Mouse (Mus musculus) thymus, adult 2 months (tissue): ENCODE measurements around the gene Ano9. TPM values are rescaled to one million over a fixed set of nuclear protein-coding genes. Genes with fewer than 3 reads are reported as not detected.

ENCODE experiments used
- DNase-seq: peaks from one replicate; pipeline ENCODE4 v3.0.0; 2021
- H3K27ac ChIP-seq: fragments of 200-500 bp; 2 replicates; pipeline ENCODE4 v1.5.1; 2012; ENCODE audit warnings: low read length, control low read depth; ENCODE audit not compliant: control insufficient read depth, insufficient read depth
- H3K27me3 ChIP-seq: fragments of 200-500 bp; 2 replicates; pipeline ENCODE4 v1.6.1; 2012; ENCODE audit warnings: mild to moderate bottlenecking, low read length, moderate library complexity, mixed read lengths; ENCODE audit not compliant: control insufficient read depth, insufficient read depth
- H3K36me3 ChIP-seq: fragments of 200-500 bp; 2 replicates; pipeline ENCODE4 v1.6.1; 2012; ENCODE audit warnings: mild to moderate bottlenecking, low read length, moderate library complexity; ENCODE audit not compliant: control insufficient read depth, insufficient read depth
- H3K4me1 ChIP-seq: fragments of 200-500 bp; replicated peaks from 2 replicates; pipeline ENCODE4 v1.6.1; 2012; ENCODE audit warnings: low read length; ENCODE audit not compliant: control insufficient read depth, insufficient read depth
- H3K4me3 ChIP-seq: fragments of 200-500 bp; 2 replicates; pipeline ENCODE4 v1.5.1; 2012; ENCODE audit warnings: mild to moderate bottlenecking, low read length, control low read depth, moderate library complexity; ENCODE audit not compliant: control insufficient read depth, insufficient read depth
- CTCF ChIP-seq: fragments of 200-500 bp; IDR thresholded peaks from 2 replicates; pipeline ENCODE4 v1.5.1; 2012; ENCODE audit warnings: mild to moderate bottlenecking, control low read depth, low read length, moderate library complexity, borderline replicate concordance; ENCODE audit not compliant: control insufficient read depth, poor library complexity, insufficient read depth; ENCODE audit errors: extremely low read depth
- POLR2A ChIP-seq: fragments of 200-500 bp; IDR thresholded peaks from 2 replicates; pipeline ENCODE4 v1.6.1; 2012; ENCODE audit warnings: mild to moderate bottlenecking, low read length, control low read depth, moderate library complexity; ENCODE audit not compliant: control insufficient read depth, poor library complexity, insufficient read depth; ENCODE audit errors: extremely low read depth
- WGBS: fragments of 180-500 bp; shearing (Covaris S2); methylation state at CpG from one replicate; pipeline ENCODE4 v1.1.7; 2018; 5-methylcytosine and 5-hydroxymethylcytosine counted together
- polyA plus RNA-seq: library from polyadenylated mRNA; depleted of rRNA; stranded (reverse); fragments of >200 nt; gene quantifications from 2 replicates; pipeline ENCODE4 v1.2.3, GENCODE M21; 2012; rRNA removed

The Ano9 gene
- polyA plus RNA-seq, result 1.5 and 2.9 TPM in 2 replicates

DNA sequence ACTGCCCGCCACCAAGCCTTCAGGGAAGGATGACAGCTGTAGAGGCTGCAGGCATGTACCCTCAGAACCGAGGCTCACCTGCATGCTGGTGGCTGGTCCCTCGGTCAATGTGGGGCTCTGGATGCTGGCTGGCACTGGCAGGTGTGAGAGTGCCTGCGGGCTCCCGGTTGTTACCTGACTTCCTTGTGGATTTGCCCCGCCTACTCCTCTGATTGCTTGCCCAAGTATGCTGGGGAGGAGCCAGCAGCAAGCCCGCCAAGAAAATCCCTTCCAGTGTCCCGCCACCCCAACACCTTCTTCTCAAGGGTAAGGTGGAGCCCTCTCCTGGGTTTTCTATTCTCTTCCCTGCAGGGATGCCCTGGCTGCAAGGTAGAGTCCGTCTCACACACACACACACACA lies at the start of gene Ano9:
TSS of gene Ano9 (minus strand) at position 171 of the 400 bp plus-strand sequence.
- Histone ChIP-seq H3K4me3 (no peak within 1 kb of the TSS), H3K27ac (no peak within 1 kb of the TSS), H3K27me3 (no peaks in the 10 kb centered on the region), H3K36me3 (no peaks in the 10 kb centered on the region), H3K4me1 (peaks cover 4% of the 10 kb centered on the region)
- TF ChIP-seq CTCF (no peak), POLR2A (no peak)
- WGBS, result 75% methylated on average over 9 of the region's 9 CpGs
- no peak for DNase-seq

DNA sequence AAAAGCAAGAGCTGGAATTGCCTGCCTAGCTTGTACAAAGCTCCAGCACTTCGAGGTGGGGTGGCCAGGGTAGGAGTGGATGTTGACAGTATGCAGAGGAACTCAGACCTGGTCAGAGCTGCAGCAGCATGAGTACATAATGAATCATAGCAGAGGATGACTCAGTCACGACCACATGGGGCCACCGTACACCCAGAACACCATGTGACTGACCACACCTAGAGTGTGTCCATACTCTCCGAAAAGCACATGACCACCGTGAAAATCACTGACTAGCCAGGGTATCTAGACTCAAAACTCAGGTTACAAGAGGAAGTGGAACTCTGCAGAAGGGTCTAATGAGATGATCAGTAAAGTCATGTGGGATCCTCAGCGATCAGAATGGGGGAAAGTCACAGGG lies 47.2 kb upstream of the Ano9 start:
- H3K27me3 ChIP-seq, result no peaks in the 10 kb centered on the region
- no peak for TF ChIP-seq POLR2A
- no peak for TF ChIP-seq CTCF
- no peak for DNase-seq
- H3K36me3 ChIP-seq, result peaks cover 26% of the 10 kb centered on the region
- no peak overlapping the region for H3K4me3 ChIP-seq
- 88% methylated on average over 6 of the region's 6 CpGs for WGBS
- H3K27ac ChIP-seq, result no peak overlapping the region
- H3K4me1 ChIP-seq, result peaks cover 14% of the 10 kb centered on the region

DNA sequence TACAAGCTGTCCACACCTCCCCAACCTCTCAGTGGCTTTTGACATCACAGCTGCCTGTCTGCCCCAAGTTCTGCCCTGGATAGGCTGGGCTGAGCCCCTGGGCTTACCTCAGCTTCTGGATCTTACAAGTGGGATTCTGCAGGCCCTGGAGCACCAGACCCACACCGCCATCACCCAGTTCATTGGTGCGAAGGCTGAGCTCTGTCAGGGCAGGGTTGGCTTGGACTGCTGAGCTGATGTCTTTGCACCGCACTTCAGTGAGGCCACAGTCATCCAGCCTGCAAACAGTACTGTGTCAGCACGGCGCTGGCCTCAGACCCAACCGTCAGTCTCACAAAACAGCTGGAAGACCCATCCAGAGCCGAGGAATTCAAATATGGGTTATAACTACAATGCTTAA lies 46.8 kb upstream of the Ano9 start:
- peaks cover 26% of the 10 kb centered on the region for H3K36me3 ChIP-seq
- TF ChIP-seq POLR2A, result no peak
- TF ChIP-seq CTCF, result no peak
- peaks cover 14% of the 10 kb centered on the region for H3K4me1 ChIP-seq
- H3K4me3 ChIP-seq, result no peak overlapping the region
- WGBS, result 97% methylated on average over 7 of the region's 7 CpGs
- no peak for DNase-seq
- no peaks in the 10 kb centered on the region for H3K27me3 ChIP-seq
- H3K27ac ChIP-seq, result no peak overlapping the region

DNA sequence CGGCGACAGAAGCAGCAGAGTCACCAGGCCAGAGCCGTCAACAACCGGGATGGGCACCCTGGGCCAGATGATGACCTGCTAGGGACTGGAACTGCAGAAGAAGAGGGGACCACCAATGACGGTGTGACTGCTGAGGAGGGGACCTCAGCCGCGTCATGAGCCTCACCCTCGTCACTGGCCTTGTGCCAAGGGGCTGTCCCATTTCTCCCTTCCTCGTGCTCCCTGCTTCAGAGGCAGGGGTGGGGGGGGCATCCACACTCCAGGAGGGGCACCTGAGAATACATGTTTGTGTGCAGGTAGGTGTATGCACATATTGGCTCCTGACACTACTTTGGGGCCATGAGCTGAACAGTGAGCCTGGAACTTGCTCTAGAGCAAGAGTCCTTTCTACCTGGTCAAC lies 37.8 kb upstream of the Ano9 start:
- Histone ChIP-seq H3K4me1 (no peaks in the 10 kb centered on the region), H3K36me3 (peaks cover 2% of the 10 kb centered on the region), H3K4me3 (no peak overlapping the region), H3K27ac (no peak overlapping the region), H3K27me3 (no peaks in the 10 kb centered on the region)
- no peak for DNase-seq
- 92% methylated on average over 9 of the region's 9 CpGs for WGBS
- no peak for TF ChIP-seq CTCF
- no peak for TF ChIP-seq POLR2A

DNA sequence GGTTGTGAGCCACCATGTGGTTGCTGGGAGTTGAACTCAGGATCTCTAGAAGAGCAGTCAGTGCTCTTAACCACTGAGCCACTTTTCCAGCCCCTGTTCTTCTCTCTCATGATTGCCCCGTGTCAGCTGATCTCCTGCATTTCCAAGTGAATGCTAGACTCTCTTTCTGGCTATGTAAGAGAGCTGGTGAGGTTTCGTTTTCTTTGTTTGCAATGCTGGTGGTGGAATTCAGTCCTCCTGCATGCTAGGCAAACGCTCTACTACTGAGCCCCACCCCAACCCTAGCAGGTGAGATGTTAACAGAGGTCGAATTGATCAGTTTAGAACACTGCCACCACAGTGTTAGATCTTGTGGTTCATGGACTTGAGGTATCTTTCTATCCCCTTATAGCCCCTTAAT lies 31.0 kb upstream of the Ano9 start:
- no peaks in the 10 kb centered on the region for H3K27me3 ChIP-seq
- DNase-seq, result no peak
- 89% methylated on average over 4 of the region's 4 CpGs for WGBS
- no peaks in the 10 kb centered on the region for H3K36me3 ChIP-seq
- TF ChIP-seq CTCF, result no peak
- no peaks in the 10 kb centered on the region for H3K4me1 ChIP-seq
- no peak overlapping the region for H3K4me3 ChIP-seq
- no peak overlapping the region for H3K27ac ChIP-seq

DNA sequence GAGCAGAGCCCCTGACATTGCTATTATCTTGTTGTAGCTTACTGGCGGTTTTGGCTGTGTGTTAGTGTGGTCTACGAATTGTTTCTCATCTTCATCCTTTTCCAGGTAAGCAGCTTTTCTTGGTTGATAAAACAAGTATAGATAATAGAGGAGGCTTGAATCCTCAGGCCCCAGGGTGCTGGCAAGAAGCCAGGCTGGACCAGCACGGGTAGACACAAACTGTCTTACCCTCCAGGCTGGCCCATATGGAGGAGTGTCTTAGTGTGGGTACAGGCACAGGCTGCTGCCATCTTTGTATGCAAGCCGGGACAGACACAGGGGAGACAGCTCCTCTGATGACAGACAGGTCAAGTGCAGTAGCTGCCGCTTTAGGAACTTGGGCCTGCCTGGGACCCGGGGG lies 29.4 kb upstream of the Ano9 start:
- TF ChIP-seq POLR2A (no peak), CTCF (no peak)
- 96% methylated on average over 6 of the region's 6 CpGs for WGBS
- no peaks in the 10 kb centered on the region for H3K36me3 ChIP-seq
- no peak overlapping the region for H3K4me3 ChIP-seq
- no peaks in the 10 kb centered on the region for H3K27me3 ChIP-seq
- no peak overlapping the region for H3K27ac ChIP-seq
- H3K4me1 ChIP-seq, result no peaks in the 10 kb centered on the region
- DNase-seq, result no peak

DNA sequence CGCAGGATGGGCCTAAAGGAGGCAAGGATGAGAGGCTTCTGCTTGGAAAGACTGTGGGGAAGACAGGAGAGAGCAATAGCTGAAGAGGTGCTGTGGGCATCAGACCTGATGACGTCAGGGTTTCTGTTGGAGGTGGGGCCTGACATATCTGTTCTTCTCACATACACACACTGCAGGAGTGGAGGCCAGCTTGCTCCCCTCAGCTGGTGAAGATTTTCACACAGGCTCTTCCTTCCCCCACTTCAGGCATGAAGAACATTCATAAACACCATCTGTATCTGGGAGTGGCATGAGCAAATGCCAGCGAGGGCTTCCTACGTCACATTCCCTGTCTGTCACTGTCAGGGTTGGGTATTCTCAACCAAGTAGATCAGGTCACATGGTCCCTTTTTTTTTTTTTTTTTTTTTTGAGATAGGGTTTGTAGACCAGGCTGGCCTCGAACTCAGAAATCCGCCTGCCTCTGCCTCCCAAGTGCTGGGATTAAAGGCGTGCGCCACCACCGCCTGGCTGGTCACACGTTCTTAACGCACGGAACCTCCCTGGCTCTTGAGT lies 28.5 kb upstream of the Ano9 start:
- Histone ChIP-seq H3K36me3 (no peaks in the 10 kb centered on the region), H3K27ac (no peak overlapping the region), H3K4me1 (no peaks in the 10 kb centered on the region), H3K27me3 (no peaks in the 10 kb centered on the region), H3K4me3 (no peak overlapping the region)
- DNase-seq, result no peak
- TF ChIP-seq CTCF (no peak), POLR2A (no peak)
- WGBS, result 97% methylated on average over 12 of the region's 12 CpGs
